In the genomic region with DNA sequence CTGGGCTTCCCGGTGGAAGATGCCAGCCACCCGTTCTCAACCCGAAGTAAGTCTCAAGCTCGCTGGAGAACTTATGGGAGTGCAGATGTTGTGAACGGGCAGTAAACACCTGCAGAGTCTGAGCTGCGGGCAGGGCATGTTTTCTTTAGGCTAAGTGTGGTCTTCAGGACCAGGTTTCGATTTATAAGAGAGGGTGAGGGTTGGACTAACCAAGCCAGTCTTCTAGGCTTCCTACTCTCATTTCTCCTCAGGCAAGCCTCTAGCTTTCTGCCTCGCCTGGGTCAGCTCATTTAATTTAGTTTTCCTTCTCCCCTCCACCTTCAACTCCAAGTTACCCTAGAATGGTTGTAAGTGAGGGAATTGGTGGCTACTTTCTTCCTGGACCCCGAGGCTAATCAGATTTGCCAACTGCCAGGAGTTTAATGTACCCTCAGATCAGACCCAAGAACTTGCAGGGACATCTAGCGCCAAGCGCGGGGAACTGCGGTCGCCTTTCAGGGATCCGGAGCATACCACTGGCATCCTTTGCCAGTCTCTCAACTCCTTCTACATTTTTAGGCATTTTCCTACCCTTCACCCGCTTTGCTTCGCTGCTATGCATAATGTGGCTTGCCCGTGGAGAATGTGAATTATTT, we compare ENCODE assay signal across 10 mouse cellular contexts. TPM values are rescaled to one million over a fixed set of nuclear protein-coding genes. Genes with fewer than 3 reads are reported as not detected.
A peak's percentile ranks its signal among the peaks of the same experiment; 100 is the strongest.
DNase-seq lines count a peak whose midpoint lies in the region; ATAC-seq and TF ChIP-seq lines count a peak whose summit lies in the region.
"Had no signal": no experiment of that assay in that cellular context is flagged by ENCODE, and none has a peak within 500 bp of the region (broad histone marks: within the 10 kb centered on the region; RNA-seq: fewer than 3 reads in every experiment).

No protein-coding gene starts in this region.

- H3K4me1 ChIP-seq in MEL (ENCODE audit: control insufficient read depth in 1 of 2, insufficient read depth in 2 of 2, low read length in 2 of 2) = no peaks in the 10 kb centered on the region
- H3K4me1 ChIP-seq in megakaryocyte, embryonic 14.5 days = peaks cover 51% of the 10 kb centered on the region

- no peak for TF ChIP-seq POLR2A in MEL (IDR thresholded peaks at IDR 0.05; ENCODE audit: control insufficient read depth in 1 of 2, insufficient read depth in 1 of 2, low read depth in 1 of 2, low read length in 2 of 2, poor library complexity in 1 of 2)

- H3K79me2 ChIP-seq in MEL (ENCODE audit: control insufficient read depth, insufficient read depth, low read length, poor library complexity) = no peaks in the 10 kb centered on the region

- H3K36me3 ChIP-seq in MEL (ENCODE audit: control insufficient read depth in 1 of 2, insufficient read depth in 2 of 2, low read length in 2 of 2) = no peaks in the 10 kb centered on the region
- no peaks in the 10 kb centered on the region for H3K36me3 ChIP-seq in megakaryocyte, embryonic 14.5 days (replicated peaks; ENCODE audit: low read length)

- ATAC-seq in common myeloid progenitor, adult 5-6 weeks (replicated peaks; ENCODE audit: low read depth, poor library complexity, severe bottlenecking) = peak; percentile 68

- TF ChIP-seq RAD21 in MEL (IDR thresholded peaks at IDR 0.05; ENCODE audit: low read depth, low read length) = peak; percentile 95

- no peaks in the 10 kb centered on the region for H3K27me3 ChIP-seq in MEL (ENCODE audit: control insufficient read depth in 1 of 2, insufficient read depth in 2 of 2, low read length in 2 of 2)
- peaks cover 96% of the 10 kb centered on the region for H3K27me3 ChIP-seq in megakaryocyte, embryonic 14.5 days (replicated peaks)

- TF ChIP-seq EP300 in MEL (IDR thresholded peaks at IDR 0.05; ENCODE audit: low read depth in 1 of 2, low read length in 2 of 2) = no peak

- intact Hi-C loops in gastrocnemius, postnatal 14 days (cut with DNase I; ENCODE audit: low total_unique reads) = no loop called here

- peak overlapping the region; percentile 42 for H3K9ac ChIP-seq in MEL (ENCODE audit: control insufficient read depth, low read depth, low read length, poor library complexity, severe bottlenecking)

- H3K27ac ChIP-seq in MEL (ENCODE audit: control insufficient read depth, low read depth, low read length) = no peak overlapping the region

- peak; percentile 80 to 91 (median 89) for TF ChIP-seq CTCF in MEL (IDR thresholded peaks at IDR 0.05 in 2 of 3, conservative IDR thresholded peaks at IDR 0.05 in 1 of 3; ENCODE audit: control insufficient read depth in 1 of 3, insufficient read depth in 1 of 3, low read depth in 2 of 3, low read length in 3 of 3, poor library complexity in 1 of 3, severe bottlenecking in 1 of 3)

- peak; percentile 61 for DNase-seq in layer of hippocampus, adult 11-12 months (ENCODE audit: low spot score)
- DNase-seq in layer of hippocampus, adult 9-11 months = no peak
- peak; percentile 81 for DNase-seq in MEL (ENCODE audit: low read depth, low spot score)
- DNase-seq in kidney, postnatal 14 days = peak; percentile 73
- no peak for DNase-seq in gastrocnemius, postnatal 14 days
- DNase-seq in ovary, adult 18-20 months (ENCODE audit: low spot score) = no peak

- H3K4me3 ChIP-seq in MEL (ENCODE audit: control insufficient read depth in 1 of 2, insufficient read depth in 1 of 2, low read depth in 2 of 2, low read length in 2 of 2) = peak overlapping the region; percentile 68 to 84
- H3K4me3 ChIP-seq in megakaryocyte, embryonic 14.5 days (replicated peaks) = peak overlapping the region; percentile 62

- H3K9me3 ChIP-seq in MEL (replicated peaks; ENCODE audit: insufficient read depth, low read length) = no peaks in the 10 kb centered on the region
- peaks cover 5% of the 10 kb centered on the region; the same call in 1 of the 2 replicates for H3K9me3 ChIP-seq in megakaryocyte, embryonic 14.5 days

TF ChIP-seq in MEL, 35 proteins besides CTCF, POLR2A, EP300 and RAD21:
- TF ChIP-seq ZNF384 (IDR thresholded peaks at IDR 0.05; ENCODE audit: low read depth, low read length) (0 out of 2 replicates have a peak, but pooled peaks have one; percentile 15), ZC3H11A (IDR thresholded peaks at IDR 0.05; ENCODE audit: low read depth, low read length) (peak; percentile 77), RCOR1 (IDR thresholded peaks at IDR 0.05; ENCODE audit: low read depth, low read length) (no peak), SMC3 (IDR thresholded peaks at IDR 0.05; ENCODE audit: low read depth, low read length) (peak; percentile 91), MEF2A (IDR thresholded peaks at IDR 0.05; ENCODE audit: extremely low read depth, insufficient replicate concordance, low read depth, low read length, poor library complexity, severe bottlenecking) (no peak), GATA1 (IDR thresholded peaks at IDR 0.05; ENCODE audit: low read depth, low read length) (peak; percentile 57)

RNA-seq across cellular contexts. Expression of a gene that starts 4.1 kb away (rescaled TPM):
- total RNA-seq in MEL (2012; rRNA removed) = not detected in 2 replicates
- polyA plus RNA-seq in MEL (2012; ENCODE audit: insufficient read depth in 1 of 2, insufficient read length in 2 of 2, low read depth in 1 of 2, low replicate concordance in 2 of 2, missing spikeins in 1 of 2) = not detected
- not detected in 2 replicates for total RNA-seq in common myeloid progenitor, adult 5-6 weeks (2017)
- polyA plus RNA-seq in megakaryocyte, embryonic 14.5 days (2012; ENCODE audit: insufficient read depth, low replicate concordance) = not detected in 2 replicates
- total RNA-seq in gastrocnemius, postnatal 14 days (2021) = not detected
- total RNA-seq: layer of hippocampus, adult 8-10 months had no signal
- polyA plus RNA-seq: stomach, embryonic 14.5 days had no signal

RNA-seq across cellular contexts. Expression of a gene that starts 4.7 kb away (rescaled TPM):
- not detected in 2 replicates for total RNA-seq in MEL (2012; rRNA removed)
- polyA plus RNA-seq in MEL (2012; ENCODE audit: insufficient read depth in 1 of 2, insufficient read length in 2 of 2, low read depth in 1 of 2, low replicate concordance in 2 of 2, missing spikeins in 1 of 2) = not detected
- total RNA-seq in common myeloid progenitor, adult 5-6 weeks (2017) = not detected in 2 replicates
- not detected in 2 replicates for polyA plus RNA-seq in megakaryocyte, embryonic 14.5 days (2012; ENCODE audit: insufficient read depth, low replicate concordance)
- not detected for total RNA-seq in gastrocnemius, postnatal 14 days (2021)
- total RNA-seq: layer of hippocampus, adult 8-10 months had no signal
- polyA plus RNA-seq: stomach, embryonic 14.5 days had no signal

RNA-seq across cellular contexts. Expression of a gene that starts 11.4 kb away (rescaled TPM):
- total RNA-seq in MEL (2012; rRNA removed) = not detected in 2 replicates
- polyA plus RNA-seq in MEL (2012; ENCODE audit: insufficient read depth in 1 of 2, insufficient read length in 2 of 2, low read depth in 1 of 2, low replicate concordance in 2 of 2, missing spikeins in 1 of 2) = not detected
- not detected in 2 replicates for total RNA-seq in common myeloid progenitor, adult 5-6 weeks (2017)
- polyA plus RNA-seq in megakaryocyte, embryonic 14.5 days (2012; ENCODE audit: insufficient read depth, low replicate concordance) = not detected in 2 replicates
- total RNA-seq in gastrocnemius, postnatal 14 days (2021) = not detected
- total RNA-seq: layer of hippocampus, adult 8-10 months had no signal
- polyA plus RNA-seq: stomach, embryonic 14.5 days had no signal

RNA-seq across cellular contexts. Expression of a gene that starts 15.9 kb away (rescaled TPM):
- not detected in 2 replicates for total RNA-seq in MEL (2012; rRNA removed)
- not detected for polyA plus RNA-seq in MEL (2012; ENCODE audit: insufficient read depth in 1 of 2, insufficient read length in 2 of 2, low read depth in 1 of 2, low replicate concordance in 2 of 2, missing spikeins in 1 of 2)
- total RNA-seq in common myeloid progenitor, adult 5-6 weeks (2017) = not detected in 2 replicates
- polyA plus RNA-seq in megakaryocyte, embryonic 14.5 days (2012; ENCODE audit: insufficient read depth, low replicate concordance) = not detected in 2 replicates
- total RNA-seq in gastrocnemius, postnatal 14 days (2021) = under 1 TPM in 1 of 2 experiments, not detected in 1; 0.29 TPM
- total RNA-seq: layer of hippocampus, adult 8-10 months had no signal
- polyA plus RNA-seq: stomach, embryonic 14.5 days had no signal

RNA-seq across cellular contexts. Expression of a gene that starts 28.3 kb away (rescaled TPM):
- not detected in 2 replicates for total RNA-seq in MEL (2012; rRNA removed)
- polyA plus RNA-seq in MEL (2012; ENCODE audit: insufficient read depth in 1 of 2, insufficient read length in 2 of 2, low read depth in 1 of 2, low replicate concordance in 2 of 2, missing spikeins in 1 of 2) = not detected
- not detected in 2 replicates for total RNA-seq in common myeloid progenitor, adult 5-6 weeks (2017)
- polyA plus RNA-seq in megakaryocyte, embryonic 14.5 days (2012; ENCODE audit: insufficient read depth, low replicate concordance) = not detected in 2 replicates
- total RNA-seq in gastrocnemius, postnatal 14 days (2021) = 1 to 10 TPM; 4.4 to 4.5 TPM
- total RNA-seq: layer of hippocampus, adult 8-10 months had no signal
- polyA plus RNA-seq: stomach, embryonic 14.5 days had no signal

Comparison
In these comparisons a context has a peak if more than half of its experiments do, and no peak if none do; other contexts are left out.
1. DNase-seq: peak in layer of hippocampus, adult 11-12 months (single experiment), MEL (single experiment) and kidney, postnatal 14 days (single experiment); none in layer of hippocampus, adult 9-11 months (single experiment), gastrocnemius, postnatal 14 days (single experiment) and ovary, adult 18-20 months (single experiment).